Mouse (Mus musculus): ENCODE data around the gene Nav2.

- TF ChIP-seq POLR2A (IDR thresholded peaks at IDR 0.05; ENCODE audit: insufficient read length, low read depth), result no peak
- no peak for TF ChIP-seq MAX (IDR thresholded peaks at IDR 0.05; ENCODE audit: low read depth)
- TF ChIP-seq USF1 (IDR thresholded peaks at IDR 0.05; ENCODE audit: low read depth), result no peak
- TF ChIP-seq MYOD1 (IDR thresholded peaks at IDR 0.05; ENCODE audit: control insufficient read depth in 1 of 3, insufficient read length in 2 of 3, low read depth in 2 of 3), result no peak
- TF ChIP-seq REST (IDR thresholded peaks at IDR 0.05; ENCODE audit: insufficient read depth, insufficient read length), result no peak
- no peak for TF ChIP-seq E2F4 (IDR thresholded peaks at IDR 0.05; ENCODE audit: insufficient read depth)
- TF ChIP-seq TCF12 (IDR thresholded peaks at IDR 0.05; ENCODE audit: insufficient read depth, poor library complexity, severe bottlenecking), result no peak
- no peak for TF ChIP-seq SRF (IDR thresholded peaks at IDR 0.05; ENCODE audit: control insufficient read depth, insufficient read length, low read depth)
- TF ChIP-seq MYOG (IDR thresholded peaks at IDR 0.05; ENCODE audit: control insufficient read depth in 1 of 3, insufficient read depth in 1 of 3, insufficient read length in 2 of 3, low read depth in 2 of 3), result no peak
- TF ChIP-seq POLR2AphosphoS2 (IDR thresholded peaks at IDR 0.05; ENCODE audit: insufficient read length, low read depth), result no peak
- TF ChIP-seq CEBPB (IDR thresholded peaks at IDR 0.05; ENCODE audit: insufficient read depth, poor library complexity, severe bottlenecking), result no peak
Observed at GRCm38 (mm10) chr7:49235821-49236220, 327.3 kb downstream of the Nav2 start.
